Mouse (Mus musculus) stomach, postnatal 0 days (tissue): ENCODE measurements around the gene Bnc2.

ENCODE experiments used
- CTCF ChIP-seq: IDR thresholded peaks from 2 replicates; pipeline ENCODE4 v1.5.1; 2016; ENCODE audit warnings: antibody characterized with exemption, low read depth, mild to moderate bottlenecking, moderate library complexity
- EP300 ChIP-seq: optimal IDR thresholded peaks from 2 replicates; pipeline ENCODE3; 2016; ENCODE audit warnings: antibody characterized with exemption

GRCm38 (mm10) chr4:84302949-84303348, 372.1 kb downstream of the Bnc2 start:
- TF ChIP-seq CTCF (no peak), EP300 (no peak)
